Mouse (Mus musculus): Measurements from ENCODE around the gene Dync1li1. TPM values are rescaled to one million over a fixed set of nuclear protein-coding genes. Genes with fewer than 3 reads are reported as not detected.

The Dync1li1 gene
- polyA plus RNA-seq, 1 experiment = 41.1 TPM

DNA sequence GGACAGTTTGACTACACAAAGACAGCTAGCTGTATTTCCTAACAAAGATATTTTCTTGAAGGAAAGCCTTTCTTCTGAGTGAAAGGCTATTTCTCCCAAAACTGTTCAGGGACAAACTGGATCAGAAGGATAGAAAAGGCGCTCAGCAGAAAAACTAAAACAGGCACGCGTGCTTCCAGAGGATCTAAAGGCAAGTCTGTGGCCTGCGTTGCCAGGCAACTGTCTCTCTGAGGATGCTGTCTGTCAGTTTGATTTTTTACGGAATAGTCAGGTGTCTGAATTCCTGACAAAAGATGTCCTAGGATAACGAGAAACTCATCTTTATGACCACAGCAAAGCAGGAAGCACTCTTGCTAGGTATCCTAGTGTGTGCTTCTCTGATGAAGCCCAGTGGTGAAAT is 28.1 kb upstream of the Dync1li1 start:
- TF ChIP-seq MYOG (IDR thresholded peaks at IDR 0.05; ENCODE audit: control insufficient read depth, extremely low read depth, insufficient read length) = no peak
- no peak for TF ChIP-seq CEBPB (IDR thresholded peaks at IDR 0.05; ENCODE audit: low read depth)
- TF ChIP-seq USF1 (IDR thresholded peaks at IDR 0.05; ENCODE audit: low read depth) = no peak
- Histone ChIP-seq H3K4me3 (ENCODE audit: insufficient read depth, poor library complexity, severe bottlenecking) (no peak overlapping the region), H3K79me2 (ENCODE audit: control insufficient read depth, insufficient read depth) (no peaks in the 10 kb centered on the region), H3K79me3 (ENCODE audit: low read depth) (no peaks in the 10 kb centered on the region), H3K27me3 (ENCODE audit: control insufficient read depth, insufficient read depth, insufficient read length) (no peaks in the 10 kb centered on the region), H3ac (ENCODE audit: control insufficient read depth, insufficient read length, low read depth) (no peak overlapping the region), H3K36me3 (ENCODE audit: control insufficient read depth, insufficient read depth) (no peaks in the 10 kb centered on the region)

DNA sequence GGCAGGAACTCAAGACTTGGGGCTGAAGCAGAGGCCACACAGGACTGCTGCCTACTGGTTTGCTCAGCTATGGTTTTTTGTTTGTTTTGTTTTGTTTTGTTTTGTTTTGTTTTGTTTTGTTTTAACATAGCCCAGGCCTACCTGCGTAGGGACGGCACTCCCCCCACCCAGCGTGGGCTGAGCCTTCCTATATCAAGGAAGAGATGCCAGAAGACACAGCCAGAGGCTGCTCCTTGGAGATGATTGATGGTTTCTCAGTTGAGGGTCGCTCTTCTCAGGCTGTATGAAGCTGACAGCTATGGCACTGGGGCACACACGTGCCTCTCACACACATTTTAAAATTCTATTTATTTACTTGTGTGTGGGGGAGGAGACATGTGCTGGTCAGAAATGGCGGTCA is 27.6 kb upstream of the Dync1li1 start:
- H3ac ChIP-seq (ENCODE audit: control insufficient read depth, insufficient read length, low read depth) = no peak overlapping the region
- H3K79me2 ChIP-seq (ENCODE audit: control insufficient read depth, insufficient read depth) = no peaks in the 10 kb centered on the region
- no peak overlapping the region for H3K4me3 ChIP-seq (ENCODE audit: insufficient read depth, poor library complexity, severe bottlenecking)
- H3K36me3 ChIP-seq (ENCODE audit: control insufficient read depth, insufficient read depth) = no peaks in the 10 kb centered on the region
- H3K79me3 ChIP-seq (ENCODE audit: low read depth) = no peaks in the 10 kb centered on the region
- no peaks in the 10 kb centered on the region for H3K27me3 ChIP-seq (ENCODE audit: control insufficient read depth, insufficient read depth, insufficient read length)
- TF ChIP-seq CEBPB (IDR thresholded peaks at IDR 0.05; ENCODE audit: low read depth) (no peak), CTCF (IDR thresholded peaks at IDR 0.05; ENCODE audit: control insufficient read depth, insufficient read depth, insufficient read length) (no peak), FOSL1 (IDR thresholded peaks at IDR 0.05; ENCODE audit: insufficient read depth, low read length, poor library complexity, severe bottlenecking) (no peak), USF1 (IDR thresholded peaks at IDR 0.05; ENCODE audit: low read depth) (no peak)

DNA sequence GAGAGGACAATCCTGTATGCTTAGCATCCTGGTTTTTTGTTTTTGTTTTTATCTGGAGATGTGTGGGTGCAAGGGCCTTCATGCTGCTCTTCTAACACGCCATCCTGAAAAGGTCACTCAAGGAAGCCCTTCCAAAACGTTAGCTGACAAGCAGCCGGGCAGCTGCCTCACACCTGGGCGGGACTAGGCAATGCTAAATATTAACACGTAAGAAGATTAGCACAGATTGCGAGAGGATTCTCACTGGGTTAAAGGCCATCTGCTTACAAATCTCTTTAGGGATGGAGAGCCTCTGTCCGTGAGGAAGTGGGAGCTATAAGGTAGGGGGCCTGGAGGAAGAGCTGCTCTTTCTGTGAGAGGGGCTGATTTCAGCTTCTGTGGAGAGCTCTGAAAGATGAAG is 26.6 kb upstream of the Dync1li1 start:
- H3K79me2 ChIP-seq (ENCODE audit: control insufficient read depth, insufficient read depth) = no peaks in the 10 kb centered on the region
- TF ChIP-seq FOSL1 (IDR thresholded peaks at IDR 0.05; ENCODE audit: insufficient read depth, low read length, poor library complexity, severe bottlenecking) = no peak
- TF ChIP-seq MYOG (IDR thresholded peaks at IDR 0.05; ENCODE audit: control insufficient read depth, extremely low read depth, insufficient read length) = no peak
- TF ChIP-seq CTCF (IDR thresholded peaks at IDR 0.05; ENCODE audit: control insufficient read depth, insufficient read depth, insufficient read length) = no peak
- TF ChIP-seq MAX (IDR thresholded peaks at IDR 0.05) = no peak
- no peak for TF ChIP-seq CEBPB (IDR thresholded peaks at IDR 0.05; ENCODE audit: low read depth)
- TF ChIP-seq USF1 (IDR thresholded peaks at IDR 0.05; ENCODE audit: low read depth) = no peak
- TF ChIP-seq MYOD1 (IDR thresholded peaks at IDR 0.05; ENCODE audit: control insufficient read depth, insufficient read length, low read depth) = no peak
- no peak overlapping the region for H3K4me3 ChIP-seq (ENCODE audit: insufficient read depth, poor library complexity, severe bottlenecking)
- no peak overlapping the region for H3ac ChIP-seq (ENCODE audit: control insufficient read depth, insufficient read length, low read depth)
- no peaks in the 10 kb centered on the region for H3K79me3 ChIP-seq (ENCODE audit: low read depth)
- H3K27me3 ChIP-seq (ENCODE audit: control insufficient read depth, insufficient read depth, insufficient read length) = no peaks in the 10 kb centered on the region
- H3K36me3 ChIP-seq (ENCODE audit: control insufficient read depth, insufficient read depth) = no peaks in the 10 kb centered on the region

DNA sequence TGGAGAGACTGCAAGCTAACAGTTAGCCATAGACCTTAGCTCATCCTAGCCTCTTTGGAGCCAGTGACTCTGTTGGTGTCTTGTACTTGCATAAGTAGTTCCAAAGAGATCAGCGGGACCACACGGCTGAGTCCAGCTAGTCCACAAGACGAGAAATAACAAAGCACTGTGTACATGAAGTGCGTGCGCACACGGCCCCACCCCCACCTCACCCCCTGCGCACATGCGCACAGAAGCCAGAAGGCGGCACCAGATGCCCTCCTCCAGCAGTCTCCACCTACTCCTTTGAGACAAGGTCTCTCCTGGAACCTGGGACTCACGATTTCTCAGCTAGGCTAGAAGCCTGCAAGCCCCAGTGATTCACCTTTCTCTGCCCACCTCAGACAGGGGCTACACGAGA is 24.8 kb upstream of the Dync1li1 start:
- Histone ChIP-seq H3K4me3 (ENCODE audit: insufficient read depth, poor library complexity, severe bottlenecking) (no peak overlapping the region), H3K27me3 (ENCODE audit: control insufficient read depth, insufficient read depth, insufficient read length) (no peaks in the 10 kb centered on the region), H3K36me3 (ENCODE audit: control insufficient read depth, insufficient read depth) (no peaks in the 10 kb centered on the region), H3K79me2 (ENCODE audit: control insufficient read depth, insufficient read depth) (no peaks in the 10 kb centered on the region), H3K79me3 (ENCODE audit: low read depth) (no peaks in the 10 kb centered on the region), H3ac (ENCODE audit: control insufficient read depth, insufficient read length, low read depth) (no peak overlapping the region)
- TF ChIP-seq MYOG (IDR thresholded peaks at IDR 0.05; ENCODE audit: control insufficient read depth, extremely low read depth, insufficient read length) = no peak
- TF ChIP-seq USF1 (IDR thresholded peaks at IDR 0.05; ENCODE audit: low read depth) = no peak
- no peak for TF ChIP-seq MAX (IDR thresholded peaks at IDR 0.05)
- no peak for TF ChIP-seq CEBPB (IDR thresholded peaks at IDR 0.05; ENCODE audit: low read depth)
- no peak for TF ChIP-seq MYOD1 (IDR thresholded peaks at IDR 0.05; ENCODE audit: control insufficient read depth, insufficient read length, low read depth)
- no peak for TF ChIP-seq CTCF (IDR thresholded peaks at IDR 0.05; ENCODE audit: control insufficient read depth, insufficient read depth, insufficient read length)
- TF ChIP-seq FOSL1 (IDR thresholded peaks at IDR 0.05; ENCODE audit: insufficient read depth, low read length, poor library complexity, severe bottlenecking) = no peak

DNA sequence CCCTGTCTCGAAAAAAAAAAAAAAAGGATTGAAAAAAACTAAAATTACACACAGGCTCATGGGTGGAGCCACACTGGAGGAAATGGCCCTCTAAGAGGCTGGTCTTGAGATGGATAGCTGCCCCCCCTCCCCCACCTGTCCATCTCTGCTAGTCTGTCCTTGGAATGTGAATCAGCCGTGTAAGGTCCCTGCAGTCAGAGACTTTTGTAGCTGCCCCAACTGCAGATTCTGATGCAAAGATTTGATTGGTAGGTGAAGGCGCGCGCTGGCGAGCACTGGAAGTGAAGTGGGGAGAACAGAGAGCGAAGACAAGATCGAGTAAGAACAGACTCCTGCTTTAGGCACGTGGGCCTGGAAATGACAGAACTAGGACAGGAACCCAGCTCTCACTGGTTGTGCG is 21.7 kb upstream of the Dync1li1 start:
- no peaks in the 10 kb centered on the region for H3K36me3 ChIP-seq (ENCODE audit: control insufficient read depth, insufficient read depth)
- no peaks in the 10 kb centered on the region for H3K79me2 ChIP-seq (ENCODE audit: control insufficient read depth, insufficient read depth)
- H3K79me3 ChIP-seq (ENCODE audit: low read depth) = no peaks in the 10 kb centered on the region
- no peaks in the 10 kb centered on the region for H3K27me3 ChIP-seq (ENCODE audit: control insufficient read depth, insufficient read depth, insufficient read length)
- H3K4me3 ChIP-seq (ENCODE audit: insufficient read depth, poor library complexity, severe bottlenecking) = no peak overlapping the region
- H3ac ChIP-seq (ENCODE audit: control insufficient read depth, insufficient read length, low read depth) = no peak overlapping the region
- no peak for TF ChIP-seq MYOD1 (IDR thresholded peaks at IDR 0.05; ENCODE audit: control insufficient read depth, insufficient read length, low read depth)
- TF ChIP-seq CTCF (IDR thresholded peaks at IDR 0.05; ENCODE audit: control insufficient read depth, insufficient read depth, insufficient read length) = no peak
- no peak for TF ChIP-seq FOSL1 (IDR thresholded peaks at IDR 0.05; ENCODE audit: insufficient read depth, low read length, poor library complexity, severe bottlenecking)
- no peak for TF ChIP-seq CEBPB (IDR thresholded peaks at IDR 0.05; ENCODE audit: low read depth)
- TF ChIP-seq USF1 (IDR thresholded peaks at IDR 0.05; ENCODE audit: low read depth) = no peak
- TF ChIP-seq MYOG (IDR thresholded peaks at IDR 0.05; ENCODE audit: control insufficient read depth, extremely low read depth, insufficient read length) = no peak
- TF ChIP-seq MAX (IDR thresholded peaks at IDR 0.05) = no peak

DNA sequence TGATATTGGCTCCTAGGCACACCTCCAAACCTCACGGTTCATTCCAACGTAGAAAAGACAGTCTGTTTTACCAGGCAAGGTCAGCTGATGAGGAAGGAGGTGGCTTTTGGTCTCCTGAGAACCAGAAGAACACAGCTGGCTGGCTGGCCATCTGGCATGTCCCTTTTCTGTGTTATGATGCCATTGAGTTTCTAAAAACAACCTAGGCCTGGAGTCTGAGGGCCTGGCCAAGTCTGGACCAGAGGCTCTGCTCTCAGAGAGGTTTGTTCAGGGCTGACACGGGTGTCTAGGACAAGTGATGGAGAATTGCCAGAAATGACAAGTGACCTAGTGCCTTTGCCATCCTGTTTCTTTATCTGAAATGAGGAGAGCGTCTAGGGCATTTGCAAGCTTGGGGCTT is 20.5 kb upstream of the Dync1li1 start:
- Histone ChIP-seq H3ac (ENCODE audit: control insufficient read depth, insufficient read length, low read depth) (no peak overlapping the region), H3K36me3 (ENCODE audit: control insufficient read depth, insufficient read depth) (no peaks in the 10 kb centered on the region)
- no peak for TF ChIP-seq CEBPB (IDR thresholded peaks at IDR 0.05; ENCODE audit: low read depth)
- TF ChIP-seq MYOG (IDR thresholded peaks at IDR 0.05; ENCODE audit: control insufficient read depth, extremely low read depth, insufficient read length) = no peak
- no peak for TF ChIP-seq FOSL1 (IDR thresholded peaks at IDR 0.05; ENCODE audit: insufficient read depth, low read length, poor library complexity, severe bottlenecking)
- no peak for TF ChIP-seq MAX (IDR thresholded peaks at IDR 0.05)
- TF ChIP-seq CTCF (IDR thresholded peaks at IDR 0.05; ENCODE audit: control insufficient read depth, insufficient read depth, insufficient read length) = no peak
- no peak for TF ChIP-seq USF1 (IDR thresholded peaks at IDR 0.05; ENCODE audit: low read depth)

More for the DNA sequence above, 20.5 kb upstream of the Dync1li1 start:
- Histone ChIP-seq H3K79me3 (ENCODE audit: low read depth) (no peaks in the 10 kb centered on the region), H3K79me2 (ENCODE audit: control insufficient read depth, insufficient read depth) (no peaks in the 10 kb centered on the region), H3K27me3 (ENCODE audit: control insufficient read depth, insufficient read depth, insufficient read length) (no peaks in the 10 kb centered on the region), H3K4me3 (ENCODE audit: insufficient read depth, poor library complexity, severe bottlenecking) (no peak overlapping the region)

All from C2C12 (cell line).